8 mouse cellular contexts compared by ENCODE assay signal in the genomic region with DNA sequence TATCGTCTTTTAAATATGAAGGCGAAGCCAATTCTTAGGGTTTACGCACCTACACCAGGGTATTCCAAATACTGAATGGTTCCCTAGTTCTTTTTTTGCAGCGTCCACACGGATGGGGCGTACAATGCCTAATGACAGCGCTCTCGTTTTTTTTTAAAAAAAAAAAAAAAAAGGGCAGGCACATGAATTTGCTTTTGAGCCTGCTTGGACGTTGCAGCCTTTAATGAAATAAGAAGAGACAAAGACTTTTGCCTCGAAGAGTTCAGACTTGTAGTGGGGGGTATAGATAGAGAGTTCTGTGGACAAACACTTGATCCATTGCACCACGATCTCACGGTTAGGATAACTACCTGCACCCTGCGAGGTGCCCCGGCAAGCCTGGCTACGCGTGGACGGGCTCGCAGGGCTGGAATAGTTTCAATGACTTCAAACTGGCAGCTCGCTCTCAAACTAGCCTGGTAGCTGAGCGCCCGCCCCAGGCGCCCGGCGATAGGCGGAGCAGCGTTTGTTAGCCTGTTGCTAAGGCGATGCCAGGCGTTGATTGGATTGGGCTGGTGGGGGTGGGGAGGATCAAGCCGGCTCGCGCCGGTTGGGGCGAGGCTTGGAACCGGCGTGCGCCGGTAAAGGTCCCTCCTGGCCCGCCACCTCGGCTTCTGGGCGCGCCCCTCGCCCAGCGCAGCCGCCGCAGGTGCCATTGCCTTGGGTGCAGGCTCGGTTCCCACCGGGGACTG. TPM values are rescaled to one million over a fixed set of nuclear protein-coding genes. Genes with fewer than 3 reads are reported as not detected.
A peak's percentile ranks its signal among the peaks of the same experiment; 100 is the strongest.
DNase-seq lines count a peak whose midpoint lies in the region; ATAC-seq and TF ChIP-seq lines count a peak whose summit lies in the region.

No protein-coding gene starts in this region.

- H3K27me3 ChIP-seq in forebrain, embryonic 15.5 days = no peaks in the 10 kb centered on the region
- no peaks in the 10 kb centered on the region for H3K27me3 ChIP-seq in neural tube, embryonic 14.5 days (ENCODE audit: control insufficient read depth, insufficient read depth, low read length)
- no peaks in the 10 kb centered on the region for H3K27me3 ChIP-seq in testis, adult 2 months (ENCODE audit: control insufficient read depth, insufficient read depth, low read length)

- WGBS in forebrain, embryonic 15.5 days = 0% methylated on average over 46 of the region's 47 CpGs
- under 1% methylated on average over 47 of the region's 47 CpGs for WGBS in neural tube, embryonic 14.5 days

- H3K4me2 ChIP-seq in forebrain, embryonic 15.5 days (replicated peaks) = peak overlapping the region; percentile 49
- H3K4me2 ChIP-seq in neural tube, embryonic 14.5 days (ENCODE audit: low read depth, low read length) = peak overlapping the region; percentile 51

- H3K27ac ChIP-seq in ES-E14 (ENCODE audit: insufficient read depth, low read depth, low read length, poor library complexity, severe bottlenecking) = peak overlapping the region; percentile 100
- peak overlapping the region; percentile 100 for H3K27ac ChIP-seq in forebrain, embryonic 15.5 days (replicated peaks)
- peak overlapping the region; percentile 100 for H3K27ac ChIP-seq in neural tube, embryonic 14.5 days (ENCODE audit: low read depth, low read length)
- peak overlapping the region; percentile 99 for H3K27ac ChIP-seq in testis, adult 2 months (ENCODE audit: control insufficient read depth, insufficient read depth, low read depth, low read length)

- peaks cover 6% of the 10 kb centered on the region for H3K36me3 ChIP-seq in ES-E14 (ENCODE audit: control insufficient read depth, insufficient read depth, low read length, poor library complexity, severe bottlenecking)
- H3K36me3 ChIP-seq in forebrain, embryonic 15.5 days = peaks cover 16% of the 10 kb centered on the region
- H3K36me3 ChIP-seq in neural tube, embryonic 14.5 days (ENCODE audit: control insufficient read depth, insufficient read depth, low read length) = peaks cover 14% of the 10 kb centered on the region; the same call in 1 of the 2 replicates
- no peaks in the 10 kb centered on the region for H3K36me3 ChIP-seq in testis, adult 2 months (ENCODE audit: control insufficient read depth, insufficient read depth, low read length)

- intact Hi-C loops in heart, postnatal 25 days (cut with DNase I) = loop anchor here (5.0 to 10.0 kb wide), 2 partner anchors 137 to 770 kb away; a partner anchor contains a TSS

- H3K9ac ChIP-seq in ES-E14 (ENCODE audit: insufficient read depth, low read depth, low read length, poor library complexity, severe bottlenecking) = peak overlapping the region; percentile 93
- peak overlapping the region; percentile 98 for H3K9ac ChIP-seq in forebrain, embryonic 15.5 days (replicated peaks)
- H3K9ac ChIP-seq in neural tube, embryonic 14.5 days (replicated peaks; ENCODE audit: low read depth, low read length) = peak overlapping the region; percentile 100

- H3K4me3 ChIP-seq in ES-E14 (ENCODE audit: insufficient read depth in 1 of 2, low read depth in 1 of 2, low read length in 2 of 2, poor library complexity in 1 of 2, severe bottlenecking in 1 of 2) = peak overlapping the region; percentile 61 to 79
- peak overlapping the region; percentile 77 for H3K4me3 ChIP-seq in forebrain, embryonic 15.5 days
- H3K4me3 ChIP-seq in neural tube, embryonic 14.5 days (ENCODE audit: low read depth, low read length) = peak overlapping the region; percentile 93
- peak overlapping the region; percentile 95 for H3K4me3 ChIP-seq in testis, adult 2 months (ENCODE audit: control insufficient read depth, low read depth, low read length)

- peak; percentile 91 for DNase-seq in ES-E14 (ENCODE audit: low read depth, low spot score)
- DNase-seq in cerebellum, adult 11-12 months = peak; percentile 97
- peak; percentile 89 for DNase-seq in heart, postnatal 25 days (ENCODE audit: low spot score)
- DNase-seq in layer of hippocampus, adult 11-12 months (ENCODE audit: low spot score) = peak; percentile 95
- peak; percentile 96 to 97 for DNase-seq in lung, adult 18-20 months

- in situ Hi-C loops in ES-E14 (cut with MboI; ENCODE audit: low sequenced_read_pairs in 2 of 2, unreplicated experiment in 2 of 2) = loop anchor here in 1 of 2 experiments (25.0 kb wide), 1 partner anchor 277 kb away; no protein-coding TSS in a partner anchor

- no peaks in the 10 kb centered on the region for H3K9me3 ChIP-seq in ES-E14 (ENCODE audit: control insufficient read depth, insufficient read depth, low read depth, low read length)
- H3K9me3 ChIP-seq in forebrain, embryonic 15.5 days = no peaks in the 10 kb centered on the region
- H3K9me3 ChIP-seq in neural tube, embryonic 14.5 days (ENCODE audit: control insufficient read depth, low read length) = no peaks in the 10 kb centered on the region

- no peak for TF ChIP-seq CTCF in testis, adult 2 months (IDR thresholded peaks at IDR 0.05; ENCODE audit: control insufficient read depth, insufficient read depth, insufficient replicate concordance, low read depth, low read length)

- peak; percentile 79 for TF ChIP-seq POLR2A in testis, adult 2 months (IDR thresholded peaks at IDR 0.05; ENCODE audit: control insufficient read depth, low read depth, low read length)

- H3K4me1 ChIP-seq in ES-E14 (ENCODE audit: control insufficient read depth in 2 of 2, insufficient read depth in 2 of 2, low read length in 2 of 2, poor library complexity in 1 of 2) = peaks cover 0 to 4% of the 10 kb centered on the region in 2 experiments; a peak in 1 of 4 replicates
- H3K4me1 ChIP-seq in forebrain, embryonic 15.5 days = peaks cover 18% of the 10 kb centered on the region
- H3K4me1 ChIP-seq in neural tube, embryonic 14.5 days (ENCODE audit: control insufficient read depth, insufficient read depth, low read length) = no peaks in the 10 kb centered on the region; the same call in 1 of the 2 replicates
- peaks cover 6% of the 10 kb centered on the region for H3K4me1 ChIP-seq in testis, adult 2 months (ENCODE audit: control insufficient read depth, insufficient read depth, low read length)

- ATAC-seq in forebrain, embryonic 15.5 days (replicated peaks) = peak; percentile 91
- peak; percentile 91 for ATAC-seq in neural tube, embryonic 14.5 days (ENCODE audit: low read depth)

TF ChIP-seq in ES-E14, 5 proteins besides CTCF, POLR2A, EP300 and RAD21:
- TF ChIP-seq CHD2 (IDR thresholded peaks at IDR 0.05; ENCODE audit: low read depth, low read length) (no peak), HCFC1 (IDR thresholded peaks at IDR 0.05; ENCODE audit: borderline replicate concordance, insufficient read depth, low read length) (peak; percentile 18; the same call in 1 of the 2 replicates), MAFK (IDR thresholded peaks at IDR 0.05; ENCODE audit: insufficient read depth, low read depth, low read length) (no peak), ZNF384 (IDR thresholded peaks at IDR 0.05; ENCODE audit: low read depth, low read length) (peak; percentile 96; the same call in 1 of the 2 replicates), ZC3H11A (IDR thresholded peaks at IDR 0.05; ENCODE audit: borderline replicate concordance, low read depth, low read length) (no peak)

RNA-seq across cellular contexts. Expression of a gene that starts 2.1 kb away (rescaled TPM):
- 61.2 and 77.9 TPM in 2 replicates for total RNA-seq in ES-E14 (2012; rRNA removed)
- polyA plus RNA-seq in forebrain, embryonic 15.5 days (2015; fragmentation: Nextera tagmentation; extraction: Ambion mirVana) = 66.6 and 70.4 TPM in 2 replicates
- 10 to 100 TPM; 32.1 to 43.2 TPM for total RNA-seq in heart, postnatal 25 days (2021)
- 38.3 and 57.4 TPM in 2 replicates for polyA plus RNA-seq in neural tube, embryonic 14.5 days (2014; fragmentation: Nextera tagmentation; extraction: Ambion mirVana)
- polyA plus RNA-seq in testis, adult 2 months (2012; rRNA removed) = 69.6 and 76.3 TPM in 2 replicates

Comparison
In these comparisons a context has a peak if more than half of its experiments do, and no peak if none do; other contexts are left out.
1. Peak in every context shown above with its lines: DNase-seq, ATAC-seq, H3K4me3 ChIP-seq and H3K27ac ChIP-seq.